Mouse (Mus musculus): ENCODE data around the gene Rgs9bp.

Rgs9bp gene

DNA sequence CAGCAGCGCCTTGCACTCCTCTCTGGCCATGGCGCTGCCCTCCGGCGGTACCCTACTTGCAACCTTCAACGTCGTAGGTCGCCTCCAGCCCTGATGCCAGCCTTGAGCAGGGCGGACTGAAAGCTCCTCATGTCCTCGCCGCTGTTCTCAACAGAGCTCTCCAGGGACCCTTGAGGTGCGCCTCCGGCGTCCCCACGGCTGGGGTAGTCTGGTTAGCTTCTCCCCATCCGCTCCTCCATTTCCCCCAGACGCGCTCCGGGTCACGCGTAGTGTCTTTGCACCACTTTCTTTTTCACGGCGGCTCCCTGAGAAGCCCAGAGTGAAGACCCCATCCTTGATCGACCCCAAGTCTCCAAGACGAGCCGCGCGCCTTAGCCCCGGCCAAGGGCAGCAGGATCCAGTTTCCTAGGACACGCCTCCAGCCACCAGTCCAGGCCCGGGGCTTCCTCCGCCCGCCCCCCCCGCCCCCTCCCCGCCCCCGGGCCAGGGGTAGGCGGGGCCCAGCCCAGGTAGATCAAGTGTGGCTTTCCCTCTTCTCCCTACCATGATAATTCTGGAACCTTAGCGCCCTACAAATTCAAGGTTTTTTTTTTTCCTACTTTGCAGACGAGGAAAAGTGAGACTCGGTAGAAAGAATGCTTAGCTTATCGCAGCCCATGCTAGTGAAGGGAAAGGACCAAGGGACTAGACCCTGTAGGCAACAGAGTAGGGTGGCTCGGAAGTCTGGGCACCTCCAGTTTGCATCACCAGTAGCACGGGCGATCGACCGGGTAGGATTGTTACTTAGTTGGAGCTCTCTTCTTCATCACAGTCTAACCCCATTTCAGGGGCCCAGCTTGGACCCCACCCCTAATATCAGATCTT lies at the start of gene Rgs9bp:
Gene Rgs9bp (minus strand): TSS at position 392 of the 864 bp plus-strand sequence.
- DNase-seq (ENCODE audit: low spot score): peak; percentile 35

DNA sequence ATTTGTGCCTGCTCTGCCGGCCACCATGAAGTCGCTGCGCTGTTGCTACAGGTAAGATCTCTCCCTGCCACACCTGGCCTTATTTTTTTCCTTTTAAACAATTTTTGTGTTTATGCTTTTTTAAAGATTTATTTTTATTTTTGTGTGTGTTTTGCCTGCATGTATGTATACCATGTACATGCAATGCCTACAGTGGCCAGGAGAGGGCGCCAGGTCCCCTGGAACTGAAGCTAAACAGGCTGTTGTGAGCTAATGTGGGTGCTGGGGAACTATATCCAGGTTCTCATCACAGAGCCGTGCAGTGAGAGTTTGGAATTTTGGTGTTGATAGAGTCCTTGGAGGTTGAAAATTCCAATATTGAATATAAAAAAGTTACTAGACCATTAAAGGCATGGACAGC lies 43.1 kb upstream of the Rgs9bp start:
- DNase-seq (ENCODE audit: low spot score): no peak

DNA sequence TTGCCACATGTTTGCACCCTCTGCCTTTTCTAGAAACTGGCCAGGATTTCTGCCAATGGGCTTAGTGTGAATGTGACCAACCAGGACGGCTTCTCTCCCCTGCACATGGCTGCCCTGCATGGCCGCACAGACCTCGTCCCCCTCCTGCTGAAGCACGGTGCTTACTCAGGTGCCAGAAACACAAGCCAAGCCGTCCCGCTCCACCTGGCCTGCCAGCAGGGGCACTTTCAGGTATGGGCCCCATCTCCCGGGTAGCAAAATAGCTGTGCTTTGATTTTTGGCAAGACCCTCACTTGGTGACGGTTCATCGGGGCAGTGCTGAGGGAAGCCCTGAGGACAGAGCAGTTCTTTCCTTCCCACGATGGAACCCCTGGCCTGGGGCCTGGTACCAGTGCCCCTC lies 42.0 kb upstream of the Rgs9bp start:
- DNase-seq (ENCODE audit: low spot score): no peak

DNA sequence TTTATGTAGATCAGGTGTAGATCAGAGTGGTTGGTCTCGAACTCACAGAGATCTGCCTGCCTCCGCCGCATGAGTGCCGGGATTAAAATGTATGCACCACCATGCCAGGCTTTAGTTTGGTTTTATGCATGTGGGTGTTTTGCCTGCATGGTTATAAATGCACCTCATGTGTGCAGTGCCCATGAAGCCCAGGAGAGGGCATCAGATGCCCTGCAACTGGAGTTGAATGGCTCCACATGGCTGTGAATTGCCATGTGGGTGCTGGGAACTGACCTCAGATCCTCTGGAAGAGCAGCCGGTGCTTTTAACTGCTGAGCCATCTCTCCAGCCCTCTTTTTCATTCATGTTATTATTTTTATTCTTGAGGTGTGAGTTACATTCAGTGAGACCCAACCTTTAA lies 40.7 kb upstream of the Rgs9bp start:
- DNase-seq (ENCODE audit: low spot score): no peak

DNA sequence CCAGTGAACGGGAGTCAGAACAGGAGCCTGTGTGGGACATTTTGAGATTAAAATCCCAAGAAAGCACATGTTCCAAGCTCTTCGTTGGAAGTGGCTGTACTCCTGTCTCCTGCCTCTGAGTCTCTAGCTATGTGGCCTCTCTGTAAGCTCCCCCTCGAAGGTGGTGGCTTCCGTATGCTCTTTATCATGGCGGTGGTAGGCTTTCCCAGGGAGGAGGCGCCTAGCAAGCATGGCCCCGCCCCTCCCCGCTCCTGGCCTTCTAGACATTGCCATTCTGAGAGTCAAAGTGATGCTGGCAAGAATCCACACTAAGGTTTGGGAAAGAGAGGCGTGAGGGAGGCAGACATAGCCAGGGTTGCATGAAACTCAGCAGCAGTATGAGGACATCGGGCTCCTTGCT lies 37.2 kb upstream of the Rgs9bp start:
- no peak for DNase-seq (ENCODE audit: low spot score)

DNA sequence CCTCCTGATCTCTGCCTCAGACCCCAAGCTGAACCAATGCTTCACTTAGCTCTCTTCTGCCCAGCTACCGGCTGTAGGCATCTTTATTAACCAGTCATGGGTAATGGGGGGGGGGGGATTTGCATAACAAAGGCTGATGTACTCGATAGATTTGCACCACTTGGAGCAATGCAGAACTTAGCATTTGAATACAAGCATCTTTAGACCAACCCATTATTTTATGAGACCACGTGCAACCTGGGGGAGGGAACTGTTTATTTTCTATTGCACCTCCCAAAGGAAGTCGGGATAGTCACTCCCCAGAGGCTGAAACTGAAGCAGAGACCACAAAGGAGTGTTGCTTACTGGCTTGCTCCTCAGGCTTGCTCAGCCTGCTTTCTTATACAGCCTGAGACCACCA lies 32.1 kb upstream of the Rgs9bp start:
- DNase-seq (ENCODE audit: low spot score): no peak

DNA sequence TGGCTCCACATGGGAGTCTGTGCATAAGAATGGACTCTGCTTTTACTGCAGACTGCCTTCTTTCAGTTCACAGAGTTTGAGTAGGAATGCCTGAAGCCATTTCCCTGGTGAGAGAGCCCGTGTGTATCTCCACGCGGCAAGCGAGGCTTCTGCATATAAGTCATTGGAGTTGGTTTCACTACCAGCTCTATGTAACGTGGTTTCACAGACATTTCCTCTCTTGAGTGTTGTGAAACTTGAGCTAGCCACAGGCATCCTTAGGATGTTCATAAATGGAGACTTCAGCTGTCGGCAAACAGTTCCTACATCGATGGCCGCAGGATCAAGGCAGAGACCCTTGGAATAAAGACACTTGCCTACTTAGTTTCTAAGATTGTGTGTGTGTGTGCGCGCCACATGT lies 23.9 kb upstream of the Rgs9bp start:
- DNase-seq (ENCODE audit: low spot score): no peak

DNA sequence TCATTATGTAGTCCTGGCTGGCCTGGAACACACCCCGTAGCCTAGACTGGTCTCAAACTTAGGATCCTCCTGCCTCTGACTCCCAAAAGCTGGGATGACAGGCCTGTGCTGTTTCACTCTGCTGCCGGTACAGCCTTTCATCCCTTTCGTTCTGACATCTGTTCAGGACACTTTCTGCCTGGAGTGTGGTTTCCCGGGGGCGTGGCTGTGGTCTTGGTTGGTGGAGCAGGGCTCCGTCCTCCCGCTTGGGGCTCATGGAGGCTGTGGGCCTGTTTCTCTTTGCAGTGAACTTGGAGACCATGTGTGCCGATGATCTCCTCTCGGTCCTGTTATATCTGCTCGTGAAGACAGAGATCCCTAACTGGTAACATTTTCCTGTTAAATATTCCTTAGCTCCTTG lies 21.4 kb upstream of the Rgs9bp start:
- no peak for DNase-seq (ENCODE audit: low spot score)

DNA sequence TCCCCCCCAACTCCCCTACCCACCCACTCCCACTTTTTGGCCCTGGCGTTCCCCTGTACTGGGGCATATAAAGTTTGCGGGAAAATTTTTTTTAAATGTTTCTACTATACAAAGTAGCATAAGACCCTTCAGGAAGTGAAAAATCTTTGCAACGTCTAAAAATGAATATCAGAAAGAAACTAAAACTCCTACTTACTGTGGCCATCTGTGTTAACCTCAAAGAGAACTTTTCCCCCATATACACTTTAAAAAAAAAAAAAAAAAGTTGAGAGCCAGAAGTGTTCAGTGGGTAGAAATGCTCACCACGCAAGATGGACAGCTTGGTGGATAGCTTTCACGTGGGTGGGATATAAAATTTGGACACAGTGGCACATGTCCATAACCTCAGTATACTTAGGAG lies 17.4 kb upstream of the Rgs9bp start:
- no peak for DNase-seq (ENCODE audit: low spot score)

DNA sequence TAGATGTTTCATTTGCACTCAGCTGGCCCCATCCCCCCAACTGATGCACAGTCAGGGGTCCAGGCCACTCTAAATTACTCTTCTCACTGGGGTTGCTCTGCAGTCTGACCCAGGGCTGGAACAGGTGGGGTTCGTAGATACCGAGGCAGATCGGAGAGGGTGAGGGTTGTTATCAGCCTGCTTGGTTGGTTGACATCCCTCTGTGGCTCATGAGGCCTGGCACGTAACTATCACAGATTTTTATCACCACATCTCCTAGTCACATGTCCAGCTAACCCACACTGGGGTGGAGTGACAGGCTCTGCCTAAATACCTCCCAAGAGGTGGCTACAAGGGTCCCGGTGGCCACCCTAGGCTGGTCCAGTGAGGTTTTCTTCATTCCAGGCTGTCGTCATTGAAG lies 15.7 kb upstream of the Rgs9bp start:
- DNase-seq (ENCODE audit: low spot score): no peak

DNA sequence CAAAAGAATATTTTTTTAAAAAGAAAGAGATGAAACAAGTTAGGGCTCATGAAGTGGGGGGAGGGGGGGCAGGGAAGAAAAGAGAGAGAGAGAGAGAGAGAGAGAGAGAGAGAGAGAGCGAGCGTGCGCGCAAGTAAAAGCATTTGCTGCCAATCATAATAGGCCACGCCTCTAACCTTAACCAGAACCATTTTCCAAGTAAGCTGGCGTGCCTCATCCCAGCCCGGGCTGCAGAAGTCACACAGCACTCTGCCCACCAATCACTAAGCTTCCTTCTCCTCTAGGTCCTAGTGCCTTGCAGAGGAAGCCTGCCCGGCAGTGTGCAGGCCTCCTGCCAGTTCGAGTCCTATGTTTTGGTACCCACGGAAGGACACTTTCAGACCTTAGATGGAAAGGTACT lies 14.6 kb upstream of the Rgs9bp start:
- DNase-seq (ENCODE audit: low spot score): no peak

DNA sequence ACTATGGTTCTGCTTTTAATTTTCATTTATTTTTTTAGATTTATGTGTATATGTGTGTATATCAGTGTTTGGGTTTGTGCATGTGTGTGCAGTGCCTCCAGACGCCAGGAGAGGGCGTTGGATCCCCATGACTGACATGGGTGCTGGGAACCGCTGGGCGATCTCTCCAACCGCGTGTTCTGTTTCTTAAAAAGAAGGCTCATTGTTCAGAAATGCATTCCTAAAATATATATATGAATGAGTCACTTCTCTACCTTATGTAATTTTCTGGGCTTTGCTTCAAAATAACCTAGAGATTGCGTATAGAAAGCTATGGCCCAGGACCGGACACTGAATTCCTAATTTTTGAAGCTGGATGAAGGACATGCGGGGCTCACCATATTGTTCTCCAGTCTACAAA lies 14.1 kb upstream of the Rgs9bp start:
- no peak for DNase-seq (ENCODE audit: low spot score)

DNA sequence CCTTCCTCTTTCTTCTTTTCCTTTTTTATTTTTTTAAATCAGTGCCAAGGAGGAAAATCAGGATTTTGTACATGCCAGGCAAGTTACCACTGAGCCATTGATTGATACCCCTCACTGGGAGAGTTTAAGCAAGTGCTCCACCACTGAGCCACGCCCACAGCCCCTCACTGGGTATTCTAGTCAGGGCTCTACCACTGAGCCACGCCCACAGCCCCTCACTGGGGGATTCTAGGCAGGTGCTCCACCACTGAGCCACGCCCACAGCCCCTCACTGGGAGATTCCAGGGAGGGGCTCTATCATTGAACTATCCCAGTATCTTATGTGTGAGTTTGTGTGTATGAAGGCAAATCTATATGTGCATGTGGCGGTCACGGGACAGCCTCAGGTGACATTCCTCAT lies 8.9 kb upstream of the Rgs9bp start:
- DNase-seq (ENCODE audit: low spot score): no peak

DNA sequence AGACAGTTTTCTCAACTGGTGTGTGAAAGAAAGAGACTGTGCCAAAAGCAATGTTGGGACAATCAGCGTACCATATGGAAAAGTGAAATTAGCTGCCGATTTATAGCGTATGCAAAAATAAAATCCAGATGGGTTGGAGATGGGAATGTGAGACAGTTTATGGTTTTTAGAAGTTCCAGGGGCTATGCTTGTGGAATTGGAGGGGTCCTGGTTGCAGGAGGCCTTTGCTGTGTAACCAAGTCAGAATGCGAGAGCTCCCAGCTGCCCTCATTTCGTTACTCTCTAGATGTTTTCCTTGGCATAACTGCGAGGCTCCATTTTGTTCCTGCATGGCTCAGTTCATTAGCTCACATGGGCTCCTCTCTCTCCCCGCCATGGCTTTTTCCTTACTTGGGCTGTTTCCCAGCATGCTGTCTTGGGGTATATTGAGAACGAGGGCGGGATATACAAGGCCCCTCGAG lies 5.4 kb upstream of the Rgs9bp start:
- no peak for DNase-seq (ENCODE audit: low spot score)

DNA sequence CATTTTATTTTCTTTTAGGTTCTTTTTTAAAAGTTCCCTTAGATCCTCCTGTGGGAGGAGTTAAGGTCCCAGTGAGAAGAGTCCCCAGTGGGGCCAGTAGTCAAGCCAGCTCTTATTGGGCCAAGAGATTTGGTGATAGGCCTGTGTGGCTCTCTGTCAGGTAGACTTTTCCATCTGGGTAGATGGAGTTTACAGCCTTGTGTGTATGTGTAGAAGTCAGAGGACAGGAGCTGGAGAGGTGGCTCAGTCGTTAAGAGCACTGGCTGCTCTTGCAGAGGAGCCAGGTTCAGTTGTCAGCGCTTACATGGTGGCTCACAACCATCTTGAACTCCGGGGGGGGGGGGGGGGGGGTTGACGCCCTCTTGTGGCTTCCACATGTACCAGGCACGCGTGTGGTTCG lies 4.1 kb upstream of the Rgs9bp start:
- no peak for DNase-seq (ENCODE audit: low spot score)

DNA sequence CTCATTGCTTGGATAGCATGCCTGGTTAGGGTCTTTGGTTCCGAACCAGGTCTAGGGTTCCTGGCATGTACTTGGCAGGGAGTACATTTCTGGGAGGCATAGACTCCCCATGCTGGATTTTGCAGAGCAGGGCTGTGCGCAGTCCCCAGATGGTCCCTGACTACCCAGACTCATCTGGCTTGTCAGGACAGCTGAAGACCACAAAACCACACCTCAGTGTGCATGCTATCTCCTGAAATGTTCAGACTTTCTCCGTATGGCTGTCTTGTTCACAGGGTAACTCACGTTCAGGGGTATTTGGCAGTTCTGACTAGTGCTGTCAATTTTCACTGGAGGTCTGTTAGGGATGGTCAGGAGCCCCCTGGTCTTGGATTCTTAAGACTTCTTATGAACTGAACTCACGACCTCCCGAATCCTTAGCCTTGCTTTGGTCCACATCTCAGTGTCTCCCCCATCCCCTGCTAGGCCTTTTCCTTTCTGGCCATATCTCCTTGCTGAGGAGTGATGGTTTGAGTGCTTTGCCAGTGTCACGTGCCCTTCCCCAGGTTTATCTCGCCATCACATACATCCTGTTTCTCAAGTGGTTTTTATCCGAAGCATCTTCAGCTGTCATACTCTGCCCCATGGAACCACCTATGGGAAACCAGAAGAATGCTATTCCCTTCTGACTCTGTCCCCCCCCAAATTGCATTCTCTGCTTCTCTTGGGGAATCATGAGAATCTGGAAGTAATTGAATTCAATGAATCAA lies 3.5 kb upstream of the Rgs9bp start:
- no peak for DNase-seq (ENCODE audit: low spot score)

DNA sequence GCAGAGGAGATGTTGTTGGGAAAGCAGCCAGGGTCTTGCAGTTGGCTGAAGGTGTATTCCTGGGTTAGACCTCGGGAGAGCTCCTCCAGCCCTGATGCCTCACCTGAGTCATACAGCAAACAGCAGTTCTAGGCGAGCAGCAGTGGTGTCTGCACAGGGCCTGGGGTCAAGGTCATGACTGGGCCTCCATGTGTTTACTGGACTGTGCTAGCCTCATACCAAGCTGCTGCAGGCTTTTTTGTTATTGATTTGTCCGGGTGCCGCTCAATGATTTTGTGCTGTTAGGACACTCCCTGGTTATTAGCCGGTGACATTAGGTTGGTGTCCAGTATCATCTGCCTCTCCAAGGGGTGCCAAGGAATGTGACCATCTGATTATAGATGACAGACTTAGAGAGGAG lies 2.3 kb upstream of the Rgs9bp start:
- DNase-seq (ENCODE audit: low spot score): no peak

DNA sequence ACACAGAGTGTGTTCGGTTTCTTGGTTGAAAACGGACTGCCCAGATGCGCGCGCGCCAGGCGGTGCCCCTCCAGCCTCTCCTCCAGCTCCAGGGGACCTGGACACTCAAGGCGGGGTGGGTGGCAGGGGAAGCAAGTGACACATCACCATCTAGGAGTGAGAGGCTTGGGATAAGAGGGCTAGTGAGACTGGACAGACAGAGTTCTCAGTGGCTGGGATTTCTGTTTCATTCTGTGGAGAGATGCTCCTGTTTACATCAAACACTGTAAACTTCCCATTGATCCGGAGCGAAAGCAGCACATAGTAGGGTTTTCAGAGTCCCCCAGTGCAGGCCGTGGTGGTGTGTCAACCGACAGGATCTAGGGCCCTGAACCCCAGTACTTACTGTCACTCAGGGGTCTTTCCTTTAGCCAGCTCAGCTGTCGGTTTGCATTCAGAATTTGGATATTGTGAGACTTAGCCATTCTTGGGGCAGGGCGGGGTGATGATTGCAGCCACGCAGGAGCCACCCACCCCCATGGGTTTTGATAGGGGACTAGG lies 1.6 kb upstream of the Rgs9bp start:
- DNase-seq (ENCODE audit: low spot score): no peak

DNA sequence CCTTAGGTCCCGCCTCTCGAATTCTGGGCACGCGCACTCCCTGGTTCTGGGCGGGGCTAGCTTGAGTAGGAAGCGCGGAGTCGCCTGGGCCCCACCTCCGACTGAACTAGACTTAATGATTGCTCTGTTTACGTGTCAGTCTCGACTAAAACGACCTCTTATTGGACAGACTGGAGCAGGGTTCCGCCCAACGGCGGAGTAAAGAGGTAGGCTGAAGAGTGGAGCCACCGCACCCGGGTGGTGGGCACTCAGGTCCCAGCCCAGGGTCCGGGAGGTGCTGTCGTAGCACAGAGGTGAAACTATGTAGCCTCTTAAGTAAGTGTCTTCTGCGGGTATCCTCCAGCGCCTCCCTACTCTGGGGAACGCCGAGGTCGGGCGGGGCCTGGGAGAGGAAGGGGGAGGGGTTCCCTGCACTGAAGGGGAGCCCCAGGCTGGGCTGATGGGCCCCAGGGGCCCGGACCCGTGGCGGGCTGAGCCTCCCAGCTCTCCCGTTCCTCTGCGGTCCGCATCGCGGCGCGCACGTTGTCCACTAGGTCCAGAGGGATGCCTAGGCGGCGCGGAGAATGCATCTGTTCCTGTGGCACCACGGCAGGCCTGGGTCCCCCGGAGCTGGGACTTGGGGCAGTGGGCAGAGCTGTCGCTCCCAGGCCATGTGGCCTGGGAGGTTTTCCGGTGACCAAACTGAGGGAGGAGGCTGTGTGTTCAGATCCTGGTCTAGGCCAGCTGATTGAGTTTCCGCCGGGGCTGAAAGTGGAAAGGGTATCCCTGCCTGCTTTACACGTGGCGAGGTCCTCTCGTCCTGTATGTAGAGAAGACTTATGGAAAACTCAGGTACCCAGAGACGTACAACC lies 898 bp upstream of the Rgs9bp start, which contains the start of gene Ankrd27:
Gene Ankrd27 (plus strand): TSS at position 190 of the 851 bp plus-strand sequence.
- DNase-seq (ENCODE audit: low spot score): peak; percentile 92

DNA sequence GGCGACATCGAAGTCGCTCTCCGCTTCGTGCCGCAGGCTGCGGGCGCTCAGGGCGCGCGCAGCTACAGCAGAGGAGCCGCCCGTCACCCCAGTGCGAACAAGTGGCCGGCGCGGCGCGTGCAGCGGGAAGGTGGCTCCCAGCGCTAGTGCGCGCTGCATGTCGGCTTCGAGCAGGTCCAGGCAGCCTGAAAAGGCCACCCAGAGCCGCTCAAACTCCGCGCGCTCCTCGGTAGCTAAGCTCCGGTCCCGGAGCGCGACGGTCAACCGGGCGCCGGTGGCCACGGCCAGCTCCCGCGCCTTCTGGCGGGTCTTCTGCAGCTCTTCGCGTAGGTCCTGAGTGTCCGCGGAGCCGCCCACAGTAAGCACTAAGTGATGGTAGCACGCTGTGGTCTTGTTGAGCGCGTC lies 594 bp downstream of the Rgs9bp start:
- DNase-seq (ENCODE audit: low spot score): no peak

DNA sequence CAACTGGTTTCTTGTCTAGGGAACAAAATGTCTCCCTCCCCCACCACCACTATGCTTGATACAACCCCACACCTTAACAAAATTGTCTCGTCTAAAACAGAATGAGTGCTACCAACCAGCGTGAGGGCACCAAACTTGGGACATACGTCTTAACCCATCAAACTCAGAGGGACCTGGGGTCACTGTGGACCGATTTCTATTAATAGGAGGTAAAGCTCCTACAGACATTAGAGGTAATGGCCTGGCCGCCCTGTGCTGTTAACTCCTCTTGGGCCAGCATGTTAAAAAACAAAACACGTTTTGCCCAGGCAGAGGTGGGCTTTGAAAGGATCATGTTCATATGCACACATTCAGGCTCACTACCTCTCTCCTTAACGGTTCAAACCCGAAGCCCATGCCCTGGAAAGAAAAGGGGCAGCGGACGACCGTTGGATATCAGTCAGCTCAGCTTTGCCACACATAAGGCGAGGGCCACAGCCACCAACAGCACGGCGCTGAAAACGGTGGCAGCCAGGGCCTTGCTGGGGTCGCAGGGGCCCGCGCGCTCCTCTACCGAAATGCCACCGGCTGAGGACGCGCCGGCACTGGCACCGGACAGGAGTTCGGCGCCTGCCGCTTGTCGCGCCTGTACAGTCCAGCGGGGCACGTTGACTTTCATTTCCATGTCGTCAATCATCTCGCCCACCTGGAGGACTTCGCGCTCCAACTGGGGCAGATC lies 1.2 kb downstream of the Rgs9bp start:
- no peak for DNase-seq (ENCODE audit: low spot score)

All from testis, postnatal 14 days (tissue).